Mouse (Mus musculus): ENCODE measurements around the gene Vopp1. TPM values are rescaled to one million over a fixed set of nuclear protein-coding genes. Genes with fewer than 3 reads are reported as not detected.
"Not testable (repeated sequence)": the region's sequence is repeated elsewhere in the genome, so short reads cannot be mapped to it uniquely, and the experiment has no call there.

Vopp1 gene
- polyA plus RNA-seq, 1 experiment from 2014 or later, result 66.0 TPM

- DNase-seq (ENCODE audit: low spot score), result no peak
- no peak overlapping the region for H3K4me3 ChIP-seq
- peaks cover 20% of the 10 kb centered on the region; the same call in 1 of the 2 replicates for H3K36me3 ChIP-seq (replicated peaks)
- no peaks in the 10 kb centered on the region for H3K9me3 ChIP-seq
- 93% methylated on average over 5 of the region's 5 CpGs for WGBS
- no peaks in the 10 kb centered on the region for H3K4me1 ChIP-seq
- no peak overlapping the region for H3K27ac ChIP-seq (replicated peaks)
- no peaks in the 10 kb centered on the region for H3K27me3 ChIP-seq (replicated peaks; ENCODE audit: low read depth, poor library complexity, severe bottlenecking)
These were observed 19.5 kb downstream of the Vopp1 start for GRCm38 (mm10) chr6:57805218-57806069.

GRCm38 (mm10) chr6:57803130-57803529 is 21.8 kb downstream of the Vopp1 start:
- H3K27me3 ChIP-seq (replicated peaks; ENCODE audit: low read depth, poor library complexity, severe bottlenecking), result no peaks in the 10 kb centered on the region
- H3K4me3 ChIP-seq, result no peak overlapping the region
- peaks cover 16% of the 10 kb centered on the region; the same call in 1 of the 2 replicates for H3K36me3 ChIP-seq (replicated peaks)
- WGBS, result 85% methylated on average over 2 of the region's 2 CpGs
- no peak overlapping the region for H3K27ac ChIP-seq (replicated peaks)
- no peaks in the 10 kb centered on the region for H3K9me3 ChIP-seq
- H3K4me1 ChIP-seq, result no peaks in the 10 kb centered on the region
- DNase-seq (ENCODE audit: low spot score), result no peak

GRCm38 (mm10) chr6:57798986-57799385 is 26.0 kb downstream of the Vopp1 start:
- H3K4me1 ChIP-seq, result peaks cover 4% of the 10 kb centered on the region; the same call in 1 of the 2 replicates
- H3K27ac ChIP-seq (replicated peaks), result no peak overlapping the region
- H3K9me3 ChIP-seq, result no peaks in the 10 kb centered on the region
- DNase-seq (ENCODE audit: low spot score), result no peak
- 0 out of 2 replicates have a peak, but pooled peaks cover 4% of the 10 kb centered on the region for H3K36me3 ChIP-seq (replicated peaks)
- no peaks in the 10 kb centered on the region for H3K27me3 ChIP-seq (replicated peaks; ENCODE audit: low read depth, poor library complexity, severe bottlenecking)
- H3K4me3 ChIP-seq, result no peak overlapping the region
- WGBS, result 87% methylated on average over 1 of the region's 1 CpGs

GRCm38 (mm10) chr6:57796853-57797423 is 28.0 kb downstream of the Vopp1 start:
- H3K27ac ChIP-seq (replicated peaks), result no peak overlapping the region
- peaks cover 4% of the 10 kb centered on the region; the same call in 1 of the 2 replicates for H3K4me1 ChIP-seq
- 86% methylated on average over 3 of the region's 3 CpGs for WGBS
- no peaks in the 10 kb centered on the region for H3K27me3 ChIP-seq (replicated peaks; ENCODE audit: low read depth, poor library complexity, severe bottlenecking)
- no peaks in the 10 kb centered on the region for H3K9me3 ChIP-seq
- no peak overlapping the region for H3K4me3 ChIP-seq
- H3K36me3 ChIP-seq (replicated peaks), result 0 out of 2 replicates have a peak, but pooled peaks cover 4% of the 10 kb centered on the region
- DNase-seq (ENCODE audit: low spot score), result no peak

DNA sequence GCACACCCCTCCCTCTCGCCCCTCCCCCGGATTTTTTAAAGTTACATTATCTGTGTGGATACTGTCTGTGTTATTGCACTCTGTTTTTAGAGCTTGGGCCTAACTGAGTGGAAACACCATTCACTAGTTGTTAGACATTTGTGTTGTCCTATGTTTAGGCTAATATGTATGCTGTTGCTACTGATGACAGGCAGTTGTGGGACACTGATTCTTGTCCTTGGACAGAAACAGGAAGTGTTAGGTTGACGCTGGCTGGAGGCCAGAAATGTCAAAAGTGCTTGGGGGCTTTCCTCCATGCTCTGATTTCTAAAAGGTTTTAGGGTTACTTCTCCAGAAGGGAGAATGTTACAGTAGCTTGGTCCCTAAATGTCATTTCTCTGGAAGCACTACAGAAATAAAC is 29.1 kb downstream of the Vopp1 start:
- Histone ChIP-seq H3K27me3 (replicated peaks; ENCODE audit: low read depth, poor library complexity, severe bottlenecking) (no peaks in the 10 kb centered on the region), H3K9me3 (no peaks in the 10 kb centered on the region), H3K36me3 (replicated peaks) (peaks cover 5% of the 10 kb centered on the region; the same call in 1 of the 2 replicates), H3K27ac (replicated peaks) (no peak overlapping the region), H3K4me1 (peaks cover 4% of the 10 kb centered on the region; the same call in 1 of the 2 replicates), H3K4me3 (no peak overlapping the region)
- DNase-seq (ENCODE audit: low spot score), result no peak
- WGBS, result 66% methylated on average over 3 of the region's 3 CpGs

DNA sequence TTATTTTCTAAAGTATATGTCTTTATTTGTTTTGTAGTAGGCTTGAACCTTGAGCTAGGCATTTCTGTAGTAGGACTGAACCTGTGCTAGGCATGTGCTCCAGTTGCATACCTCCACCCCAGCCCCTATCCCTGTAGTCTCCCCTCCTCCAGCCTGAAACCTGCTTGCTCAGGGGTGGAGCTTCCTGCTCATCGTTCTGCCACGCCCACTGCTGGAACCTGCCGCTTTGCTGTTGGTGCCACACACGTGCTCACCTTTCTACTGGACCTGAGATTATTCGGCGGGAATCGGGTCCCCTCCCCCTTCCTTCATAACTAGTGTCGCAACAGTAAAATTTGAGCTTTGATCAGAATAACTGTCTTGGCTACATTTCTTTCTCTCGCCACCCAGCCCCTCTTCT is 32.1 kb downstream of the Vopp1 start:
- not testable (repeated sequence) for H3K4me1 ChIP-seq; DNase-seq (ENCODE audit: low spot score); H3K27ac ChIP-seq (replicated peaks); H3K4me3 ChIP-seq; H3K27me3 ChIP-seq (replicated peaks; ENCODE audit: low read depth, poor library complexity, severe bottlenecking); H3K9me3 ChIP-seq
- 73% methylated on average over 9 of the region's 9 CpGs for WGBS
- H3K36me3 ChIP-seq (replicated peaks), result peaks cover 27% of the 10 kb centered on the region

- no peak overlapping the region for H3K4me3 ChIP-seq
- peaks cover 35% of the 10 kb centered on the region for H3K36me3 ChIP-seq (replicated peaks)
- whole genome bisulfite sequencing, result 92% methylated on average over 4 of the region's 4 CpGs
- H3K4me1 ChIP-seq, result no peaks in the 10 kb centered on the region
- H3K9me3 ChIP-seq, result no peaks in the 10 kb centered on the region
- H3K27ac ChIP-seq (replicated peaks), result no peak overlapping the region
- H3K27me3 ChIP-seq (replicated peaks; ENCODE audit: low read depth, poor library complexity, severe bottlenecking), result no peaks in the 10 kb centered on the region
- DNase-seq (ENCODE audit: low spot score), result no peak
These were observed 34.4 kb downstream of the Vopp1 start for GRCm38 (mm10) chr6:57790542-57790941.

GRCm38 (mm10) chr6:57787376-57787775 is 37.6 kb downstream of the Vopp1 start:
- H3K36me3 ChIP-seq (replicated peaks), result peaks cover 48% of the 10 kb centered on the region
- H3K4me3 ChIP-seq, result no peak overlapping the region
- 94% methylated on average over 6 of the region's 6 CpGs for WGBS
- no peaks in the 10 kb centered on the region for H3K9me3 ChIP-seq
- H3K27ac ChIP-seq (replicated peaks), result no peak overlapping the region
- no peaks in the 10 kb centered on the region for H3K4me1 ChIP-seq
- no peaks in the 10 kb centered on the region for H3K27me3 ChIP-seq (replicated peaks; ENCODE audit: low read depth, poor library complexity, severe bottlenecking)
- no peak for DNase-seq (ENCODE audit: low spot score)

- H3K27me3 ChIP-seq (replicated peaks; ENCODE audit: low read depth, poor library complexity, severe bottlenecking), result no peaks in the 10 kb centered on the region
- 98% methylated on average over 1 of the region's 1 CpGs for WGBS
- no peaks in the 10 kb centered on the region for H3K4me1 ChIP-seq
- DNase-seq (ENCODE audit: low spot score), result no peak
- no peak overlapping the region for H3K4me3 ChIP-seq
- H3K27ac ChIP-seq (replicated peaks), result no peak overlapping the region
- peaks cover 36% of the 10 kb centered on the region for H3K36me3 ChIP-seq (replicated peaks)
- no peaks in the 10 kb centered on the region for H3K9me3 ChIP-seq
These were observed 40.7 kb downstream of the Vopp1 start for GRCm38 (mm10) chr6:57784251-57784650.

DNA sequence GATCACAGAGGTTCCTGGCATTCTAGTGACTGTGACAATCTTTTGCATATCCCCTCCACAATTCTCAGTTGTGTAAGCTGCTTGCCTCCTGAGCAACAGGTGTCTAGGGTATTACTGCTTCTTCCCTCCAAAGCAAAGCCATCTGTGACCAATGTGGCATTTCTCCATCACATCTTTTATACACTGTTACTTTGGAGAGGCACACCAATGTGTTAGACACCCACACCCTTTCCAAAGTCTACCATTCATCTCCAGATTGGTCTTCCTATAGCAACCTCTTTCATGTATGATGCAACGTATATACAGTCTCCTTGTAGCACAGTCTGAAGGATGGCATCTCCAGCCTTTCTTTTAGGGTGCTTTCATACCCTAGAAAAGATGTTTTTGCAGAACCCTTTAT is 42.3 kb downstream of the Vopp1 start:
- Histone ChIP-seq H3K27ac (replicated peaks) (no peak overlapping the region), H3K27me3 (replicated peaks; ENCODE audit: low read depth, poor library complexity, severe bottlenecking) (no peaks in the 10 kb centered on the region), H3K36me3 (replicated peaks) (peaks cover 27% of the 10 kb centered on the region), H3K4me1 (no peaks in the 10 kb centered on the region), H3K4me3 (no peak overlapping the region), H3K9me3 (no peaks in the 10 kb centered on the region)
- 92% methylated on average over 1 of the region's 1 CpGs for WGBS
- no peak for DNase-seq (ENCODE audit: low spot score)

- no peaks in the 10 kb centered on the region for H3K27me3 ChIP-seq (replicated peaks; ENCODE audit: low read depth, poor library complexity, severe bottlenecking)
- H3K9me3 ChIP-seq, result no peaks in the 10 kb centered on the region
- 94% methylated on average over 3 of the region's 3 CpGs for WGBS
- H3K36me3 ChIP-seq (replicated peaks), result peaks cover 32% of the 10 kb centered on the region
- no peaks in the 10 kb centered on the region for H3K4me1 ChIP-seq
- H3K4me3 ChIP-seq, result no peak overlapping the region
- H3K27ac ChIP-seq (replicated peaks), result no peak overlapping the region
- DNase-seq (ENCODE audit: low spot score), result no peak
These were observed 44.6 kb downstream of the Vopp1 start for GRCm38 (mm10) chr6:57780359-57780758.

DNA sequence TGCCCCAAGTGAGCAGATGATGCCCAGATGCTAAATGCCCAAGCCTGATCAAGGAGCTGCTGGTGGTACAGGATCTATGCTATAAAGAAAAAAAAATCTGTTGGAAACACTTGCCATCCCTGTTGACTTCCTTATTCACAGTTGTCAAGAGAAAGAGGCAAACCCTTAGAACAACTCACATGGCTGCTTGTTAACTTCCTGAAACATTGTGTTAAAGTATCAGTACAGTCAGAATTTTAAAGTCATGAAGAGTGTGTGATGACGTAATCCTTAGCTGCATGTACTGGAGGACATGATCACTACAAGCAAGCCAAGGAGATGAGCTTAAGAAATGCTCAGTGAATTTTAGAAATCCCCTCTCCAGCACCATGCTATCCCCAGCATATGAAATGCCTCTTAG is 51.2 kb downstream of the Vopp1 start:
- H3K4me3 ChIP-seq, result no peak overlapping the region
- H3K27me3 ChIP-seq (replicated peaks; ENCODE audit: low read depth, poor library complexity, severe bottlenecking), result no peaks in the 10 kb centered on the region
- no peak overlapping the region for H3K27ac ChIP-seq (replicated peaks)
- H3K36me3 ChIP-seq (replicated peaks), result peaks cover 63% of the 10 kb centered on the region
- H3K4me1 ChIP-seq, result no peaks in the 10 kb centered on the region
- H3K9me3 ChIP-seq, result no peaks in the 10 kb centered on the region
- 98% methylated on average over 1 of the region's 1 CpGs for WGBS
- no peak for DNase-seq (ENCODE audit: low spot score)

Measured in embryonic facial prominence, embryonic 10.5 days (tissue).